Mouse (Mus musculus) myocyte (in vitro differentiated cells): Measurements from ENCODE around the gene Olfr1389. TPM values are rescaled to one million over a fixed set of nuclear protein-coding genes. Genes with fewer than 3 reads are reported as not detected.
"Not testable (repeated sequence)": the region's sequence is repeated elsewhere in the genome, so short reads cannot be mapped to it uniquely, and the experiment has no call there.

ENCODE experiments used
- H3K27me3 ChIP-seq: one replicate; pipeline ENCODE4 v1.6.1; 2011; ENCODE audit not compliant: control insufficient read depth, insufficient read depth, insufficient read length
- H3K36me3 ChIP-seq: one replicate; pipeline ENCODE4 v1.6.1; 2011; ENCODE audit not compliant: control insufficient read depth, insufficient read depth
- H3K4me2 ChIP-seq: one replicate; pipeline ENCODE4 v1.6.1; 2011; ENCODE audit warnings: low read depth, control low read depth
- H3K4me3 ChIP-seq: one replicate; pipeline ENCODE4 v1.5.1; 2011; ENCODE audit warnings: mild to moderate bottlenecking, control low read depth, moderate library complexity
- H3K79me2 ChIP-seq: one replicate; pipeline ENCODE4 v1.6.1; 2011; ENCODE audit not compliant: control insufficient read depth, insufficient read depth
- H3ac ChIP-seq: one replicate; pipeline ENCODE4 v1.6.1; 2011; ENCODE audit not compliant: control insufficient read depth, insufficient read length
- CEBPB ChIP-seq: IDR thresholded peaks from 2 replicates; pipeline ENCODE4 v1.6.1; 2011; ENCODE audit warnings: mild to moderate bottlenecking, moderate library complexity; ENCODE audit not compliant: poor library complexity, insufficient read depth, severe bottlenecking
- E2F4 ChIP-seq: IDR thresholded peaks from one replicate; pipeline ENCODE4 v1.6.1; 2011; ENCODE audit warnings: mild to moderate bottlenecking, control low read depth, moderate library complexity; ENCODE audit not compliant: insufficient read depth
- MAX ChIP-seq: IDR thresholded peaks from one replicate; pipeline ENCODE4 v1.6.1; 2011; ENCODE audit warnings: low read depth, mild to moderate bottlenecking, control low read depth
- MYOD1 ChIP-seq, 3 experiments: IDR thresholded peaks; one replicate each; pipeline ENCODE4 v1.6.1; 2011; ENCODE audit warnings: control low read depth in 2 of 3, low read depth in 2 of 3, mild to moderate bottlenecking in 2 of 3, moderate library complexity in 1 of 3; ENCODE audit not compliant: insufficient read length in 2 of 3, control insufficient read depth in 1 of 3
- MYOG ChIP-seq, 3 experiments: IDR thresholded peaks; one replicate each; pipeline ENCODE4 v1.6.1; 2011; ENCODE audit warnings: control low read depth in 2 of 3, low read depth in 2 of 3, mild to moderate bottlenecking in 2 of 3; ENCODE audit not compliant: insufficient read length in 2 of 3, control insufficient read depth in 1 of 3, insufficient read depth in 1 of 3
- POLR2A ChIP-seq: IDR thresholded peaks from one replicate; pipeline ENCODE4 v1.6.1; 2011; ENCODE audit warnings: low read depth, mild to moderate bottlenecking, control low read depth, moderate library complexity; ENCODE audit not compliant: insufficient read length
- POLR2AphosphoS2 ChIP-seq: IDR thresholded peaks from one replicate; pipeline ENCODE4 v1.6.1; 2011; ENCODE audit warnings: low read depth, control low read depth; ENCODE audit not compliant: insufficient read length
- REST ChIP-seq: IDR thresholded peaks from one replicate; pipeline ENCODE4 v1.6.1; 2011; ENCODE audit warnings: mild to moderate bottlenecking, control low read depth, moderate library complexity; ENCODE audit not compliant: insufficient read depth, insufficient read length
- SRF ChIP-seq: IDR thresholded peaks from one replicate; pipeline ENCODE4 v1.6.1; 2011; ENCODE audit warnings: low read depth; ENCODE audit not compliant: control insufficient read depth, insufficient read length
- TCF12 ChIP-seq: IDR thresholded peaks from one replicate; pipeline ENCODE4 v1.6.1; 2011; ENCODE audit warnings: mild to moderate bottlenecking, control low read depth; ENCODE audit not compliant: poor library complexity, insufficient read depth, severe bottlenecking
- TCF3 ChIP-seq: IDR thresholded peaks from one replicate; pipeline ENCODE4 v1.6.1; 2011; ENCODE audit warnings: low read depth, control low read depth; ENCODE audit not compliant: insufficient read length
- USF1 ChIP-seq: IDR thresholded peaks from one replicate; pipeline ENCODE4 v1.6.1; 2011; ENCODE audit warnings: low read depth, mild to moderate bottlenecking, control low read depth, moderate library complexity
- polyA plus RNA-seq: library from polyadenylated mRNA; unstranded; fragments of >200 nt; fragmentation: generic; extraction: Trizol; gene quantifications from one replicate; pipeline ENCODE4 v1.2.1, GENCODE M21; 2012; ENCODE audit warnings: missing spikeins

The Olfr1389 gene
- polyA plus RNA-seq = not detected

DNA sequence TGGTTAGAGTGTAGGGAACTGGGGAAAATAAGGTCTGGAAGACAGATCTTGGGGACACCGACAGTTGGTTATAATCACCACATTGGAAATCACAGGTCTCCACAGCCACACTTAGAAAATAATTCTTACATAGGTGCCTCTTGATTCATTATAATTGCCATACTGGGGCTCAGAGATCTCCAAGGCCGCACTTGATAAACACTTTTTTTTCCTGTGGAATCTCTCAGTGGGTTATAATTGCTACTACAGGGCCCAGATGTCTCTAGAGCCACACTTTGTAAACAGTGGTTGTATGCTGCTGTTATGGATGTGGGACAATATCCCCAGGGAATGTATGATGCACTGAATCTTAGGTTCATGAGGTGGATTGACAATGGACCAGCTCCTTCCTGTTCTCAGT lies at the start of gene Olfr1389:
TSS of gene Olfr1389 (plus strand) at position 301 of the 400 bp plus-strand sequence.
- no peak within 1 kb of the TSS for H3ac ChIP-seq
- H3K4me3 ChIP-seq = no peak within 1 kb of the TSS
- no peaks in the 10 kb centered on the region for H3K36me3 ChIP-seq
- H3K79me2 ChIP-seq = no peaks in the 10 kb centered on the region
- H3K27me3 ChIP-seq = no peaks in the 10 kb centered on the region
- H3K4me2 ChIP-seq = no peak within 1 kb of the TSS
- TF ChIP-seq POLR2A = no peak
- no peak for TF ChIP-seq MYOG (IDR thresholded peaks at IDR 0.05; ENCODE audit: control insufficient read depth in 1 of 3, insufficient read depth in 1 of 3, insufficient read length in 2 of 3, low read depth in 2 of 3)
- no peak for TF ChIP-seq CEBPB
- TF ChIP-seq MYOD1 (IDR thresholded peaks at IDR 0.05; ENCODE audit: control insufficient read depth in 1 of 3, insufficient read length in 2 of 3, low read depth in 2 of 3) = no peak
- TF ChIP-seq TCF3 = no peak
- TF ChIP-seq MAX = no peak
- no peak for TF ChIP-seq E2F4
- TF ChIP-seq SRF = no peak
- TF ChIP-seq TCF12 = no peak

DNA sequence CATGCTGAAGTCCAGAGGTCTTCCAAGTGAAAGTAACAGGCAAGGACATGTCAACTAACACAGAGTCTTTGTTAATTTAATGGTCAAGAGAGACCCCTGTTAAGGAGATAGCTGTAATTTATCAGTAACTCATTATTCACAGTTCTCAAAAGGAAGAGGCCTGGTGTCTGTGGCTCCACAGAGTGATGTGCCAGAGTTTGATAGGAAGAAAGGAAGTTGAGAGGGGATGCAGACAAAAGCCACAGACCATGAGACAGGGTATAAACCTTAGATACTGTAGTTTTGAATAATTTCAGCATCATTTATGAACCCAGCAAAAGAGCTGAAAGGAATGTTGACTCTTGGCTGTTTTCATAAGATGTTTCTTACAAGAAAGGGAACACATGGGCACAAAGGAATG lies 39.7 kb upstream of the Olfr1389 start:
- no peaks in the 10 kb centered on the region for H3K79me2 ChIP-seq
- H3K4me3 ChIP-seq = no peak overlapping the region
- H3ac ChIP-seq = no peak overlapping the region
- no peaks in the 10 kb centered on the region for H3K36me3 ChIP-seq
- no peaks in the 10 kb centered on the region for H3K27me3 ChIP-seq
- H3K4me2 ChIP-seq = no peak overlapping the region
- TF ChIP-seq POLR2A (no peak), MAX (no peak), TCF3 (no peak), MYOG (IDR thresholded peaks at IDR 0.05; ENCODE audit: control insufficient read depth in 1 of 3, insufficient read depth in 1 of 3, insufficient read length in 2 of 3, low read depth in 2 of 3) (no peak), POLR2AphosphoS2 (no peak), CEBPB (no peak), REST (no peak), SRF (no peak), E2F4 (no peak)

DNA sequence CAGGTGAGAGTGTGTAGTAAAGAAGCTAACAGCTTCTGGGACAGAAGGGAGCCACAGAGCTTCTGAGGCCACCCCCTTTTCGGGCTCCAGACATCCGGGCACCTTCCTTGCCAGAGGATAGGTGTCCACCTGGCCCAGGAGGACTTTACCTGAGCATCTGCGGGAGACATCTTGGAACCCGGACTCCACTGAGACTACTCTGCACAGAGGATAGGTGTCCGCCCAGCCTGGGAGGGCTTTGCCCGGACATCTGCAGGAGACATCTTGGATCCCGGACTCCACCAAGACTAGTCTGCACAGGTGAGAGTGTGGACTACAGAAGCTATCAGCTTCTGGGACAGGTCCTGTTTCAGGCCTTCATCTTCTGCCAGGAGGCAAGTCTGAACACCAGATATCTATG lies 36.7 kb upstream of the Olfr1389 start:
- H3K27me3 ChIP-seq, H3K4me2 ChIP-seq, H3K4me3 ChIP-seq, H3K36me3 ChIP-seq, H3K79me2 ChIP-seq, H3ac ChIP-seq: not testable (repeated sequence)

DNA sequence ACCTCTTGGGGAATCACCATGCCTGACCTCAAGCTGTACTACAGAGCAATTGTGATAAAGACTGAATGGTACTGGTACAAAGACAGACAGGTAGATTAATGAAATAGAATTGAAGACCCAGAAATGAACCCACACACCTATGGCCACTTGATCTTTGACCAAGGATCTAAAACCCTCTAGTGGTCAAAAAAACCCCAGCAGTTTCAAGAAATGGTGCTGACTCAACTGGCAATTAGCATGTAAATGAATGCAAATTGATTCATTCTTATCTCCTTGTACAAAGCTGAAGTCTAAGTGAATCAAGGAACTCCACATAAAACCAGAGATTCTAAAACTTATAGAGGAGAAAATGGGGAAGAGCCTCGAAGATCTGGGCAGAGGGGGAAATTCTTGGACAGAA lies 30.2 kb upstream of the Olfr1389 start:
- not testable (repeated sequence) for H3ac ChIP-seq, H3K79me2 ChIP-seq, H3K27me3 ChIP-seq, H3K4me3 ChIP-seq, H3K4me2 ChIP-seq, H3K36me3 ChIP-seq

DNA sequence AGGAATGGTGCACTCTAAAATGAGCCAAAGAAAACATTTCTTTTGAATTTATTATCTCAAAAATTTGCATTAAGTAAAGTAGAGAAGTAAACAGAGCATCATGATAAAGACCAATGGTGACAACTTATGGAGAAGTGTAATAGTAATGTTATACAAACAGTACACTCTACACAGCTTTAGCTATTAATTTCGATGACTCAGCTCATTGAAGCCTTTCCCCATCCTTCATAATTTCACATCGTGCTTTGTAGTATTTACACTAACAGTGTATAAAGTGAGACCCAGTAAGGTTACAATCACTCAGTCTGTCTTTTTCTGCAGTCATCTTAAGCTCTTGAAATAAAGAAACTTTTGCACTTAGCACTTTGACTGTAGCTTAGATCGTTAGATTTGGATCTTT lies 16.1 kb upstream of the Olfr1389 start:
- no peak overlapping the region for H3K4me3 ChIP-seq

DNA sequence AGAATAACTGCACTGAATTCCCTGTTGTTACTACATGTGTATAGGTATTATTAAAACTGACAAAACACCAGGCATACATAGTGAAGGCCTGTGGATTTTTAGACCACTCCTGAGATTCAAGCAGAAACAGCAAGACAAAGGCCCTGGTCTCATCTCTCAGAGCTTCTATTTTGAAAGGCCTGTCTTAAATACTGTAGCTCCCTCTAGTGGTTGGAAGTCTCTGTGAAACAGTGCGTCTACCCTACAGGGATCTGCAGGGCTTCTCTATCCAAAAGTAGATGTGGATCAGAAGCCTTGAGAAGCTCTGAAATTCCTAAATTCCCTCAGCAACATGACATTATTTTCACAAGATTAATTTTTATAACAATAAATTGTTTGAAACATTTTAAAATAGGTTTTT lies 12.3 kb upstream of the Olfr1389 start:
- Histone ChIP-seq H3K79me2 (no peaks in the 10 kb centered on the region), H3K4me3 (no peak overlapping the region), H3K4me2 (no peak overlapping the region), H3K36me3 (no peaks in the 10 kb centered on the region), H3ac (no peak overlapping the region), H3K27me3 (no peaks in the 10 kb centered on the region)
- TF ChIP-seq POLR2AphosphoS2 (no peak), MYOG (IDR thresholded peaks at IDR 0.05; ENCODE audit: control insufficient read depth in 1 of 3, insufficient read depth in 1 of 3, insufficient read length in 2 of 3, low read depth in 2 of 3) (no peak), MAX (no peak), MYOD1 (IDR thresholded peaks at IDR 0.05; ENCODE audit: control insufficient read depth in 1 of 3, insufficient read length in 2 of 3, low read depth in 2 of 3) (no peak), CEBPB (no peak), TCF12 (no peak), SRF (no peak), E2F4 (no peak), USF1 (no peak), REST (no peak), TCF3 (no peak)

More for the DNA sequence above, 16.1 kb upstream of the Olfr1389 start:
- Histone ChIP-seq H3K27me3 (no peaks in the 10 kb centered on the region), H3K4me2 (no peak overlapping the region), H3K36me3 (no peaks in the 10 kb centered on the region), H3ac (no peak overlapping the region), H3K79me2 (no peaks in the 10 kb centered on the region)
- TF ChIP-seq MYOG (IDR thresholded peaks at IDR 0.05; ENCODE audit: control insufficient read depth in 1 of 3, insufficient read depth in 1 of 3, insufficient read length in 2 of 3, low read depth in 2 of 3) (no peak), REST (no peak), TCF3 (no peak), CEBPB (no peak), SRF (no peak), TCF12 (no peak), MYOD1 (IDR thresholded peaks at IDR 0.05; ENCODE audit: control insufficient read depth in 1 of 3, insufficient read length in 2 of 3, low read depth in 2 of 3) (no peak), MAX (no peak), POLR2AphosphoS2 (no peak), E2F4 (no peak), USF1 (no peak), POLR2A (no peak)
